Mouse (Mus musculus): ENCODE data around the gene Cdc34. TPM values are rescaled to one million over a fixed set of nuclear protein-coding genes. Genes with fewer than 3 reads are reported as not detected.

Cdc34 gene
- polyA plus RNA-seq, 1 experiment from 2014 or later, result 71.1 TPM

GRCm38 (mm10) chr10:79691986-79692548, 10.1 kb downstream of the Cdc34 start:
- Histone ChIP-seq H3K27me3 (replicated peaks; ENCODE audit: control insufficient read depth, insufficient read depth, low read length) (no peaks in the 10 kb centered on the region), H3K4me3 (replicated peaks; ENCODE audit: low read length) (no peak overlapping the region), H3K4me2 (ENCODE audit: low read length) (no peak overlapping the region), H3K9me3 (ENCODE audit: control insufficient read depth, low read length) (no peaks in the 10 kb centered on the region), H3K9ac (replicated peaks; ENCODE audit: low read depth, low read length) (no peak overlapping the region), H3K4me1 (replicated peaks; ENCODE audit: control insufficient read depth, insufficient read depth, low read length) (peaks cover 3% of the 10 kb centered on the region; the same call in 1 of the 2 replicates), H3K27ac (ENCODE audit: low read length) (no peak overlapping the region), H3K36me3 (ENCODE audit: control insufficient read depth, insufficient read depth) (peaks cover 11% of the 10 kb centered on the region)
- WGBS, result 91% methylated on average over 2 of the region's 2 CpGs
- ATAC-seq, result no peak

GRCm38 (mm10) chr10:79693580-79694378, 11.8 kb downstream of the Cdc34 start:
- Histone ChIP-seq H3K9me3 (ENCODE audit: control insufficient read depth, low read length) (no peaks in the 10 kb centered on the region), H3K9ac (replicated peaks; ENCODE audit: low read depth, low read length) (no peak overlapping the region), H3K36me3 (ENCODE audit: control insufficient read depth, insufficient read depth) (peaks cover 5% of the 10 kb centered on the region), H3K27ac (ENCODE audit: low read length) (no peak overlapping the region), H3K4me3 (replicated peaks; ENCODE audit: low read length) (no peak overlapping the region), H3K4me1 (replicated peaks; ENCODE audit: control insufficient read depth, insufficient read depth, low read length) (peaks cover 3% of the 10 kb centered on the region; the same call in 1 of the 2 replicates), H3K4me2 (ENCODE audit: low read length) (no peak overlapping the region), H3K27me3 (replicated peaks; ENCODE audit: control insufficient read depth, insufficient read depth, low read length) (no peaks in the 10 kb centered on the region)
- 78% methylated on average over 12 of the region's 12 CpGs for WGBS
- no peak for ATAC-seq

GRCm38 (mm10) chr10:79694379-79694655, 12.3 kb downstream of the Cdc34 start:
- no peak for ATAC-seq
- Histone ChIP-seq H3K9me3 (ENCODE audit: control insufficient read depth, low read length) (no peaks in the 10 kb centered on the region), H3K4me2 (ENCODE audit: low read length) (no peak overlapping the region), H3K36me3 (ENCODE audit: control insufficient read depth, insufficient read depth) (0 out of 2 replicates have a peak, but pooled peaks cover under 1% of the 10 kb centered on the region), H3K4me1 (replicated peaks; ENCODE audit: control insufficient read depth, insufficient read depth, low read length) (peaks cover 3% of the 10 kb centered on the region; the same call in 1 of the 2 replicates), H3K9ac (replicated peaks; ENCODE audit: low read depth, low read length) (no peak overlapping the region), H3K27me3 (replicated peaks; ENCODE audit: control insufficient read depth, insufficient read depth, low read length) (no peaks in the 10 kb centered on the region), H3K4me3 (replicated peaks; ENCODE audit: low read length) (no peak overlapping the region), H3K27ac (ENCODE audit: low read length) (no peak overlapping the region)
- WGBS, result 86% methylated on average over 6 of the region's 6 CpGs

DNA sequence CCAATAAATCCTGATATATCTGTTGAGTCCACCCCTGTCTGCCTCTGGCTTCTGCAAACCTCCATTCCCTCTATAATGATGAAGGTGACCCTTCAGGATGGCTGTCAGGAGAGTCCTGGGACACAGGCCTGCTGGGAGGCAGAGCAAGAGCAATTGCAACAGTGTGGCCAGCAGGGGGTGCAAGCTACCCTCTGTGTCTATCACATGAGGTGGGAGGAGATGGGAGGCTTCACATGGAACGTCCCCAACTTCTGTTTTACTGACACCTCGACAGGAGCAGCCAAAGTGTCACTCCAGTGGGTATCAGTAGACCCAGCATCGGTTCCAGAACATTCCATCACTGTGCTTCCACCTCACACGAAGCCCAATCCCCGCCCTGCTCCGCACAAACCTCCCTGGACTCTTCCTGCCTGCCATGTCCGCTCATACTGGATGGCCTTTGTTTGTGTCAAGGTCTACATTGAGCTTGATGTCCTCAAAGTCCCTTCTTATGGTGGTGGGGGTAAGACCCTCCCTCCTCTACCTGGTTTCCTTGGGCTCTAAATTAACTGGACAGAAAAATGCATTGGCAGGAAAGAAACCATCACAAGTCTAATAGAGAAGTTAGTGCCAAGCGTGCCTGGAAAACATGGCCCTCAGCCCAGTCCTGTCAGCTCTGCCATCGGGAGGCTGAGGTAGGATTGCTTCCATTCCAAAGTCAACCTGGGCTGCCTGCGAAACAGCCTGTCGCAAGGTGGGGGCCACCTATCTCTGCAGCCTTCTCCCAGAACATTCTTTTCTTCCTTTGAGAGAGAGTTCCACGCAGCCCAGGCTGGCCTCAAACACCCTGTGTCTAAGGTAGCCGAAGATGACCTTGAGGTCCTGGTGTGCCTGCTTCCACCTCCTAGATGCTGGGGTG, 13.5 kb downstream of the Cdc34 start:
- no peak overlapping the region for H3K27ac ChIP-seq (ENCODE audit: low read length)
- no peak overlapping the region for H3K9ac ChIP-seq (replicated peaks; ENCODE audit: low read depth, low read length)
- 60% methylated on average over 13 of the region's 13 CpGs for WGBS
- ATAC-seq, result peak; percentile 31; the same call in 1 of the 2 replicates
- H3K4me2 ChIP-seq (ENCODE audit: low read length), result no peak overlapping the region
- no peaks in the 10 kb centered on the region for H3K9me3 ChIP-seq (ENCODE audit: control insufficient read depth, low read length)
- H3K27me3 ChIP-seq (replicated peaks; ENCODE audit: control insufficient read depth, insufficient read depth, low read length), result no peaks in the 10 kb centered on the region
- H3K4me3 ChIP-seq (replicated peaks; ENCODE audit: low read length), result no peak overlapping the region
- no peaks in the 10 kb centered on the region for H3K36me3 ChIP-seq (ENCODE audit: control insufficient read depth, insufficient read depth)
- H3K4me1 ChIP-seq (replicated peaks; ENCODE audit: control insufficient read depth, insufficient read depth, low read length), result peaks cover 3% of the 10 kb centered on the region; the same call in 1 of the 2 replicates

DNA sequence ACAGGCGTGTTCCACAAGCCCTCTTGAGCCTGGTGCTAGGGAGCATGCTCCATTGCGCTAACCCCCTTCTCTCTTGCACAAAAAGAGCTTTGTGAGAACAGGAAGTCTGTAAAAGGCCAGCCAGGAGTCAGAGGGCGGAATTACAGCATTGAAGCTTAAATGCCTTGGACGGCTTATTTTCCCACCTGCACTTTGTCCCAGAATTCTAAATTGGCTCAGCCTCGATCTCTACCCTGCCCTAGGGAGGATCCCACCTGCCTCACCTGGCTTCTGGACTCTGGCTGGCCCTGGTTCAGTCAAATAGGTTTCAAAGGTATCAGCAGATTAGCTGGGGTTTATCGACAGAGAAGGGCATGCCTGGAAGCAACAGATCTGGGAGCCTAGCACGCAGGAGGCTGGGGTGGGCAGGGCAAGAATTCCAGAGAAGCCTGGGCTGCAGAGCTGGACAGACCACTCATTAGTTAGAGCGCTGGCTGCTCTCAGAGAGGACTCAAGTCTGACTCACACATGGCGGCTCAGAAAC, 14.2 kb downstream of the Cdc34 start:
- Histone ChIP-seq H3K36me3 (ENCODE audit: control insufficient read depth, insufficient read depth) (no peaks in the 10 kb centered on the region), H3K9me3 (ENCODE audit: control insufficient read depth, low read length) (no peaks in the 10 kb centered on the region), H3K27ac (ENCODE audit: low read length) (no peak overlapping the region), H3K27me3 (replicated peaks; ENCODE audit: control insufficient read depth, insufficient read depth, low read length) (no peaks in the 10 kb centered on the region), H3K4me3 (replicated peaks; ENCODE audit: low read length) (no peak overlapping the region), H3K4me2 (ENCODE audit: low read length) (no peak overlapping the region), H3K9ac (replicated peaks; ENCODE audit: low read depth, low read length) (no peak overlapping the region), H3K4me1 (replicated peaks; ENCODE audit: control insufficient read depth, insufficient read depth, low read length) (peaks cover 3% of the 10 kb centered on the region; the same call in 1 of the 2 replicates)
- WGBS, result 67% methylated on average over 9 of the region's 9 CpGs
- ATAC-seq, result no peak

GRCm38 (mm10) chr10:79697916-79698315, 15.9 kb downstream of the Cdc34 start:
- H3K27ac ChIP-seq (ENCODE audit: low read length), result no peak overlapping the region
- no peak overlapping the region for H3K4me3 ChIP-seq (replicated peaks; ENCODE audit: low read length)
- no peaks in the 10 kb centered on the region for H3K36me3 ChIP-seq (ENCODE audit: control insufficient read depth, insufficient read depth)
- H3K9ac ChIP-seq (replicated peaks; ENCODE audit: low read depth, low read length), result no peak overlapping the region
- no peaks in the 10 kb centered on the region for H3K27me3 ChIP-seq (replicated peaks; ENCODE audit: control insufficient read depth, insufficient read depth, low read length)
- peaks cover 3% of the 10 kb centered on the region; the same call in 1 of the 2 replicates for H3K4me1 ChIP-seq (replicated peaks; ENCODE audit: control insufficient read depth, insufficient read depth, low read length)
- WGBS, result 78% methylated on average over 6 of the region's 6 CpGs
- no peaks in the 10 kb centered on the region for H3K9me3 ChIP-seq (ENCODE audit: control insufficient read depth, low read length)
- H3K4me2 ChIP-seq (ENCODE audit: low read length), result no peak overlapping the region
- no peak for ATAC-seq

DNA sequence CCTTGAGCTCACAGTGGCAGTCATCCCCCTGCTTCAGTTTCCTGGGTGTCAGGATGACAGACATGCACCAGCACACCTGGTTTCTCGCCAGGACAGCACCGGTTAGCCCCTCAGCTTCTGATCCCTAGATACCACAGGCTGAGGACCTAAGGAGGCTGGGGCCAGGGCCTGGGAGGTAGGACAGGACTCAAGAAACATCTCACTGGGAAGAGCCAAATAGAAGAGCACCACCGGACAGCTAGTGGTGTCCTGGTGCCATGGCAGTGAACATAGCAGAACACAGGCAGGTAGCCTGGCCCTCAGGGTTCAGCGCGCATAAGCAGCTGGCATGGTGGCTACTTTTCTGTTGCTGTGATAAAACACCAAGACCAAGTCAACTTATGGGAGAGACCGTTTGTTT, 16.5 kb downstream of the Cdc34 start:
- H3K4me1 ChIP-seq (replicated peaks; ENCODE audit: control insufficient read depth, insufficient read depth, low read length), result peaks cover 3% of the 10 kb centered on the region; the same call in 1 of the 2 replicates
- H3K27ac ChIP-seq (ENCODE audit: low read length), result no peak overlapping the region
- H3K4me3 ChIP-seq (replicated peaks; ENCODE audit: low read length), result no peak overlapping the region
- ATAC-seq, result no peak
- no peak overlapping the region for H3K9ac ChIP-seq (replicated peaks; ENCODE audit: low read depth, low read length)
- 98% methylated on average over 6 of the region's 6 CpGs for WGBS
- H3K9me3 ChIP-seq (ENCODE audit: control insufficient read depth, low read length), result no peaks in the 10 kb centered on the region
- H3K4me2 ChIP-seq (ENCODE audit: low read length), result no peak overlapping the region
- H3K36me3 ChIP-seq (ENCODE audit: control insufficient read depth, insufficient read depth), result no peaks in the 10 kb centered on the region
- no peaks in the 10 kb centered on the region for H3K27me3 ChIP-seq (replicated peaks; ENCODE audit: control insufficient read depth, insufficient read depth, low read length)

DNA sequence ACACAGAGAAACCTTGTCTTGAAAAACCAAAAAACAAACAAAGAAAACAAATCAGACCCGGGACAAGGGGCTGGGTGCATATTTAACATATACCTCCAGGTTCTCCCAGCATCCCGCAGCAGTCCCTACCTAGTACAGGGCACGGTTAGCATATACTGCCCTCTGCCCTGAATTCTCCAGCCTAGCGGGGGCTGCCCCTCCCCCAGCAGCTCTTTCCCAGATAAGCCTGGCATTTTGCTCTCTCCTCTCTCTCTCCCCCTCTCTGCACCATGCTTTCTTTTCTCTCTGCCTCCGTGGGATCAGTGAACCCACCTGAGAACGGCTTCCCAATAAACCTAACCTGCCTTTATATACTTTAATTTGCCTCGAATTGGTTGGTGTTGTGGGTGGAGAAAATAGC, 18.7 kb downstream of the Cdc34 start:
- Histone ChIP-seq H3K36me3 (ENCODE audit: control insufficient read depth, insufficient read depth) (no peaks in the 10 kb centered on the region), H3K27me3 (replicated peaks; ENCODE audit: control insufficient read depth, insufficient read depth, low read length) (no peaks in the 10 kb centered on the region), H3K9ac (replicated peaks; ENCODE audit: low read depth, low read length) (no peak overlapping the region), H3K4me2 (ENCODE audit: low read length) (no peak overlapping the region), H3K4me3 (replicated peaks; ENCODE audit: low read length) (no peak overlapping the region), H3K4me1 (replicated peaks; ENCODE audit: control insufficient read depth, insufficient read depth, low read length) (peaks cover 14% of the 10 kb centered on the region), H3K27ac (ENCODE audit: low read length) (peak overlapping the region; percentile 13; the same call in 1 of the 2 replicates), H3K9me3 (ENCODE audit: control insufficient read depth, low read length) (no peaks in the 10 kb centered on the region)
- WGBS, result 49% methylated on average over 7 of the region's 7 CpGs
- ATAC-seq, result no peak
